Mouse (Mus musculus) lung, adult 2 months (tissue): ENCODE measurements around the gene Atcay.

Source experiments
- CTCF ChIP-seq: fragments of 200-500 bp; IDR thresholded peaks from 2 replicates; pipeline ENCODE4 v1.5.1; 2011; ENCODE audit warnings: mild to moderate bottlenecking, low read length, control low read depth; ENCODE audit not compliant: insufficient read depth
- POLR2A ChIP-seq: fragments of 200-500 bp; IDR thresholded peaks from 2 replicates; pipeline ENCODE4 v1.6.1; 2011; ENCODE audit warnings: low read depth, mild to moderate bottlenecking, control low read depth, low read length, borderline replicate concordance; ENCODE audit errors: extremely low read depth

- TF ChIP-seq CTCF (no peak), POLR2A (peak; percentile 88; the same call in 1 of the 2 replicates)
These were observed 37.4 kb upstream of the Atcay start for GRCm38 (mm10) chr10:81268056-81268455.
